Mouse (Mus musculus) midbrain, embryonic 16.5 days (tissue): ENCODE data around the gene Ppp5c. TPM values are rescaled to one million over a fixed set of nuclear protein-coding genes. Genes with fewer than 3 reads are reported as not detected.

Experiments
- ATAC-seq: fragments of 200-750 bp; cut with Nextera tagmentation; 2 replicates; pipeline ENCODE4 v1.8.0; 2017; ENCODE audit warnings: moderate TSS enrichment
- H3K27ac ChIP-seq: fragments of 300-500 bp; sonication (generic); 2 replicates; pipeline ENCODE4 v1.5.1; 2014; ENCODE audit warnings: mild to moderate bottlenecking, low read length, mixed read lengths
- H3K27me3 ChIP-seq: fragments of 300-500 bp; sonication (generic); 2 replicates; pipeline ENCODE4 v1.6.1; 2014; ENCODE audit warnings: low read depth, low read length, mixed read lengths; ENCODE audit not compliant: control insufficient read depth, insufficient read depth
- H3K36me3 ChIP-seq: fragments of 300-500 bp; sonication (generic); 2 replicates; pipeline ENCODE4 v1.6.1; 2014; ENCODE audit warnings: mild to moderate bottlenecking, low read length, moderate library complexity, mixed read lengths; ENCODE audit not compliant: control insufficient read depth, insufficient read depth
- H3K4me1 ChIP-seq: fragments of 300-500 bp; sonication (generic); 2 replicates; pipeline ENCODE4 v1.6.1; 2014; ENCODE audit warnings: mild to moderate bottlenecking, low read length, mixed read lengths; ENCODE audit not compliant: control insufficient read depth, insufficient read depth
- H3K4me2 ChIP-seq: fragments of 300-500 bp; sonication (generic); 2 replicates; pipeline ENCODE4 v1.6.1; 2014; ENCODE audit warnings: mild to moderate bottlenecking, low read length, mixed read lengths
- H3K4me3 ChIP-seq: fragments of 300-500 bp; sonication (generic); 2 replicates; pipeline ENCODE4 v1.5.1; 2014; ENCODE audit warnings: low read depth, mild to moderate bottlenecking, low read length, moderate library complexity, mixed read lengths
- H3K9ac ChIP-seq: fragments of 300-500 bp; sonication (generic); 2 replicates; pipeline ENCODE4 v1.6.1; 2014; ENCODE audit warnings: low read depth, low read length, mixed read lengths
- H3K9me3 ChIP-seq: fragments of 300-500 bp; sonication (generic); replicated peaks from 2 replicates; pipeline ENCODE4 v1.6.1; 2014; ENCODE audit warnings: mild to moderate bottlenecking, low read length, mixed read lengths; ENCODE audit not compliant: control insufficient read depth, poor library complexity, severe bottlenecking
- WGBS: fragments of 180-500 bp; shearing (Covaris S2); extraction: QIAGEN DNeasy Blood & Tissue Kit; methylation state at CpG from one replicate; pipeline ENCODE4 v1.1.7; 2014; 5-methylcytosine and 5-hydroxymethylcytosine counted together
- polyA plus RNA-seq: library from polyadenylated mRNA; unstranded; fragments of >200 nt; fragmentation: Nextera tagmentation; extraction: Ambion mirVana; gene quantifications from 2 replicates; pipeline ENCODE4 v1.2.1, GENCODE M21; 2015

Gene Ppp5c
- polyA plus RNA-seq, 1 experiment from 2014 or later, result 127 TPM

- H3K4me3 ChIP-seq, result peak overlapping the region; percentile 51
- H3K9me3 ChIP-seq, result no peaks in the 10 kb centered on the region
- H3K9ac ChIP-seq, result peak overlapping the region; percentile 73
- H3K36me3 ChIP-seq, result no peaks in the 10 kb centered on the region
- ATAC-seq, result peak; percentile 34; the same call in 1 of the 2 replicates
- 35% methylated on average over 14 of the region's 14 CpGs for WGBS
- H3K27me3 ChIP-seq, result no peaks in the 10 kb centered on the region
- H3K4me2 ChIP-seq, result peak overlapping the region; percentile 86
- peak overlapping the region; percentile 71 for H3K27ac ChIP-seq
- peaks cover 11% of the 10 kb centered on the region; the same call in 1 of the 2 replicates for H3K4me1 ChIP-seq
Measured at GRCm38 (mm10) chr7:17056601-17057523, 29.1 kb upstream of the Ppp5c start.

DNA sequence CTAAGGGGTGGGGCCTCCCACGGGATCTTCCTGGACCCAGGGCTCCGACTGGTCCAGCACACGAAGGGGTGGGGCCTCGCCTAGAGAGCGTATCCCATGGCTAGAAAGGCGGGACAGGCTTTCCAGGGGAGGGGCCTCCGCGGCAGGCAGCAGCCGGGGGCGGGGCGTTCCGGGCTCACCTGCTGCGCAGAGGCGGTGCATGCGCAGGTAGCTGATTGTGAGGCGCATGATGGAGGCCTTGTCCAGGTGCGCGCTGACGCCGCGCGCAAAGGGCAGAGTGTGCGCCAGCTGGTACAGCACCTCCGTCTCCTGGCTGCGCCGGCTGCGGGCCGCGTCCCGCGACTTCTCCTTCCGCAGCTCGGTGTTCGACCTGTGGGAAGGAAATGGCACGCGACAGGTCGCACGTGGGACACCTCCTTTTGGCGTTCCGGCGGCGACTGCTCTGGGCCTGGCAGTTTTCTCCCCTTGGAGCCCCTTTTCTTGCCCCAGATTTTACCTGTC is 28.4 kb upstream of the Ppp5c start:
- under 1% methylated on average over 41 of the region's 42 CpGs for WGBS
- Histone ChIP-seq H3K9me3 (no peaks in the 10 kb centered on the region), H3K27ac (peak overlapping the region; percentile 71), H3K9ac (peak overlapping the region; percentile 73), H3K27me3 (no peaks in the 10 kb centered on the region), H3K4me3 (peak overlapping the region; percentile 51), H3K4me1 (peaks cover 11% of the 10 kb centered on the region), H3K36me3 (no peaks in the 10 kb centered on the region), H3K4me2 (peak overlapping the region; percentile 86)
- ATAC-seq, result peak; percentile 87

GRCm38 (mm10) chr7:17055287-17055946 is 27.7 kb upstream of the Ppp5c start:
- no peaks in the 10 kb centered on the region for H3K27me3 ChIP-seq
- peak overlapping the region; percentile 86 for H3K4me2 ChIP-seq
- H3K9me3 ChIP-seq, result no peaks in the 10 kb centered on the region
- ATAC-seq, result no peak; the same call in none of the 2 replicates
- no peaks in the 10 kb centered on the region for H3K36me3 ChIP-seq
- H3K4me1 ChIP-seq, result peaks cover 9% of the 10 kb centered on the region
- WGBS, result 86% methylated on average over 4 of the region's 4 CpGs
- peak overlapping the region; percentile 51 for H3K4me3 ChIP-seq
- H3K27ac ChIP-seq, result no peak overlapping the region
- 0 out of 2 replicates have a peak overlapping the region, but pooled peaks have one; percentile 73 for H3K9ac ChIP-seq

DNA sequence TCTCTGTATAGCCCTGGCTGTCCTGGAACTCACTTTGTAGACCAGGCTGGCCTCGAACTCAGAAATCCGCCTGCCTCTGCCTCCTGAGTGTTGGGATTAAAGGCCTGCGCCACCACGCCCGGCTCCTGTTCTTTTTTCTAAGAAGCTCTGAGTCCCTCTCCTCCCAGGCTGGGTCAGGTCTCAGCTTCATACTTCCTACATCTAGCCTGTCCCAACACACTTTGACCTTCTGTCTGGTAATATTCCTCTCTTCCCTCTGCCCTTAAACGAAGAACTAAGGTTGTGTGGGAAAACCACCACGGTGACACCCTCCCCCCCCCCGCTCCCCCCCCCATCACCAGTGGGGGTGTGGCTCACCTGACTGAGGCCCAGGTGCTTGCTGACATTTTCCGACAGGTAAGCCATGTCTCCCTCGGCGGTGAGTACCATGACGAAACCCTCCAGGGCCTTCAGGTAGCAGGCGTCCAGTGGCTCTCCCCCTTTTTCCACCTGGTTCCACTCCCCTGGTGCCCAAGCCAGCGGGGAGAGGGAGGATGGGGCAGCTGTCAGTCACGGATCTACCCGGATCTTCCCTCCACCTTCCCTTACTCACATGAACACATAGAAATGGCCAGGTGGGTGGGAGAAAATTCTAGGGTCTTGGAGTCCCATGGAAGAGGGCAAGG is 26.7 kb upstream of the Ppp5c start:
- Histone ChIP-seq H3K4me1 (peaks cover 6% of the 10 kb centered on the region), H3K36me3 (no peaks in the 10 kb centered on the region), H3K27me3 (no peaks in the 10 kb centered on the region), H3K4me2 (no peak overlapping the region), H3K9ac (no peak overlapping the region), H3K9me3 (no peaks in the 10 kb centered on the region), H3K27ac (no peak overlapping the region), H3K4me3 (no peak overlapping the region)
- no peak for ATAC-seq
- WGBS, result 92% methylated on average over 15 of the region's 16 CpGs

GRCm38 (mm10) chr7:17050933-17051594 is 23.3 kb upstream of the Ppp5c start:
- no peak for ATAC-seq

DNA sequence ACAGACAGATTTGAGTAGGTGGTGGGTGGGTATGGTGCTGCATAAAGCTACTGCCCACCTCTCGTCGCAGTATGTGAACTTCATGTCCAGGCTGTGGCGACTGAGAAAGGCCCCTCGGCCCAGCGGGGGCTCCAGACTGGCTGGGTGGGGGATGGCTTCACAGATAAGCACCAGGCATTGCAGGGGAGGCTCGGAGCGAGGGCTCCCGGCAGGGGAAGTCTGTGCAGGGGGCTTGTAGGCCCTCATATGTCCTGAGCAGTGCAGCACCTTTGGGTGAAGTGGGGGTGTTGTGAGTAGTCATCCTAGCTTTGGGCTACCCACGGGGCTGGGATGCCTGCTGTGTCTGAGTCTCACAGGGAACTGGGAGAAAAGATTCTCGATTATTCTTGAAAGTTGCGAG is 22.8 kb upstream of the Ppp5c start:
- Histone ChIP-seq H3K27me3 (no peaks in the 10 kb centered on the region), H3K4me2 (no peak overlapping the region), H3K27ac (no peak overlapping the region), H3K36me3 (no peaks in the 10 kb centered on the region), H3K4me1 (no peaks in the 10 kb centered on the region; the same call in 1 of the 2 replicates), H3K9ac (no peak overlapping the region), H3K4me3 (no peak overlapping the region), H3K9me3 (no peaks in the 10 kb centered on the region)
- 70% methylated on average over 11 of the region's 11 CpGs for WGBS
- no peak for ATAC-seq

More at GRCm38 (mm10) chr7:17050933-17051594, 23.3 kb upstream of the Ppp5c start:
- Histone ChIP-seq H3K9ac (no peak overlapping the region), H3K4me2 (no peak overlapping the region), H3K9me3 (no peaks in the 10 kb centered on the region), H3K4me3 (no peak overlapping the region), H3K27ac (no peak overlapping the region), H3K4me1 (peaks cover 2% of the 10 kb centered on the region; the same call in 1 of the 2 replicates), H3K27me3 (no peaks in the 10 kb centered on the region), H3K36me3 (no peaks in the 10 kb centered on the region)
- 11% methylated on average over 15 of the region's 17 CpGs for WGBS

- no peak for ATAC-seq
- Histone ChIP-seq H3K27ac (no peak overlapping the region), H3K4me1 (no peaks in the 10 kb centered on the region; the same call in 1 of the 2 replicates), H3K9me3 (no peaks in the 10 kb centered on the region), H3K27me3 (no peaks in the 10 kb centered on the region), H3K4me2 (no peak overlapping the region), H3K9ac (no peak overlapping the region), H3K4me3 (no peak overlapping the region), H3K36me3 (no peaks in the 10 kb centered on the region)
- WGBS, result 85% methylated on average over 10 of the region's 10 CpGs
Measured at GRCm38 (mm10) chr7:17048431-17049190, 20.9 kb upstream of the Ppp5c start.
